Mouse (Mus musculus) G1E (cell line): ENCODE results near the gene A030005K14Rik.

Experiments
- CTCF ChIP-seq: IDR thresholded peaks from 2 replicates; pipeline ENCODE4 v1.5.1; 2012; ENCODE audit warnings: low read depth, low read length, inconsistent platforms, mixed read lengths
- GATA1 ChIP-seq: IDR thresholded peaks from 2 replicates; pipeline ENCODE4 v1.6.1; 2012; ENCODE audit warnings: borderline replicate concordance, low read length, inconsistent platforms, mixed read lengths
- POLR2AphosphoS5 ChIP-seq: IDR thresholded peaks from 2 replicates; pipeline ENCODE4 v1.6.1; 2012; ENCODE audit warnings: low read depth, low read length, inconsistent platforms; ENCODE audit not compliant: insufficient replicate concordance
- TAL1 ChIP-seq: conservative IDR thresholded peaks from 2 replicates; pipeline ENCODE4 v1.6.1; 2012; ENCODE audit warnings: low read depth, low read length, inconsistent platforms, mixed read lengths

DNA sequence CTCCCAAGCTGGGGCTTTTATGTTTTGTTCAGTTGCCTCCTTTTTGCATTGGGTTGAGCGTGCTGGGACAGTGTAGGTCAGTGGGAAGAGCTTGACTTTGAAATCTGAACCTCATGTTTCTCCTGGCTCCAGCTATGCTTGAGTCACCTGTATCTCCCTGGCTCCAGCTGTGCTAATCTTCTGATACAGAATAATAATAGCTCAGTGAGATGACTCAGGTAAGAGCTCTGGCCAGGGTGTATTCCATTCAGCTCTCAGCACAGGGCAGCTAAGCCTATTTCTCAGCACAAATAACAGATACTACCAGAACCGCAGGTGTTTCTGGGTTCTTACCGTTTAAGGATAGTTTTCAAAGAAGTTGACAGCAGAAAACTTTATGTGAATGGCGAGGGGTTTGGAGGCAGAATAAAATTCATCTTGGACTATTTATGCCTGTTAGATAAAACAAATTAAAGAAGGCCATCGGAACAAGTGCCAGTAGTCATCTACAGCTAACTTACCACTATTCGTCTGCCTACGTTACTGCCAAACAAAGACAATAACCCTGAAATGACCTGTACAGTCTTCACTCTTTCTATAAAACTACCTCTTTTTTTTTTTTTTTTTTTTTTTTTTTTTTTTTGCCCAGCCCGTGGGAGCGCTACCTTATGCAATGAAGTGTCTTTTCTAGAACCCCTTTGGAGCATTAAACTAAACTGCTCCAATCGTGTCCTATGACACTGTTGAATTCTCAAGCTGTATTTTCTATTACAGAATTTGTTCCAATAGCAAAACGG is 22.1 kb downstream of the A030005K14Rik start:
- TF ChIP-seq CTCF (no peak), TAL1 (no peak), GATA1 (no peak), POLR2AphosphoS5 (no peak)
